Mouse (Mus musculus): ENCODE data around the gene Gfm2. TPM values are rescaled to one million over a fixed set of nuclear protein-coding genes. Genes with fewer than 3 reads are reported as not detected.

Gfm2 gene
- polyA plus RNA-seq, 1 experiment from 2014 or later, result 32.7 TPM

DNA sequence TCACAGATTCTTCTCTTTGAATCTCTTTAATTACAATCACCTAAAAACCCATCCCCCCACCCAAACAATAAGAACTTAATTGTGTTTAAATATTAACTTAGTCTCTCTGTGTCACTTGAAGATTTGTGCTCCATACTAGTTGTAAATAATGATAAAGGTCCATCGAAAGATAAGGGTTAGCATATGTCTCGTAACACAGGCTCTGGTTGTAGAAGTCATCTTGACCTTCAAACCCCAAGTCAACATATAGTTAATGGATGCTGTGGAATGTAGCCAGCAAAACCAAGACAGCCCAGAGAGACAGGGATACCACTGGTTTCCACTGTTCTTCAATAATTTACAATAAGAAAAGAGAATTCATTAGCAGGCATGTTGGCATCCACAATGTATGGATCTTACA lies 46.4 kb downstream of the Gfm2 start:
- Histone ChIP-seq H3K4me3 (replicated peaks; ENCODE audit: low read length) (no peak overlapping the region), H3K27me3 (ENCODE audit: control insufficient read depth, insufficient read depth, low read length) (no peaks in the 10 kb centered on the region), H3K9ac (ENCODE audit: low read length) (no peak overlapping the region), H3K4me2 (ENCODE audit: low read depth, low read length) (no peak overlapping the region), H3K9me3 (replicated peaks; ENCODE audit: control insufficient read depth, low read length) (no peaks in the 10 kb centered on the region), H3K4me1 (ENCODE audit: control insufficient read depth, insufficient read depth, low read length) (no peaks in the 10 kb centered on the region), H3K36me3 (ENCODE audit: control insufficient read depth, insufficient read depth, low read length) (no peaks in the 10 kb centered on the region), H3K27ac (ENCODE audit: low read length) (no peak overlapping the region)
- WGBS, result 63% methylated on average over 2 of the region's 2 CpGs
- no peak for ATAC-seq (ENCODE audit: insufficient read depth, low FRiP score)

DNA sequence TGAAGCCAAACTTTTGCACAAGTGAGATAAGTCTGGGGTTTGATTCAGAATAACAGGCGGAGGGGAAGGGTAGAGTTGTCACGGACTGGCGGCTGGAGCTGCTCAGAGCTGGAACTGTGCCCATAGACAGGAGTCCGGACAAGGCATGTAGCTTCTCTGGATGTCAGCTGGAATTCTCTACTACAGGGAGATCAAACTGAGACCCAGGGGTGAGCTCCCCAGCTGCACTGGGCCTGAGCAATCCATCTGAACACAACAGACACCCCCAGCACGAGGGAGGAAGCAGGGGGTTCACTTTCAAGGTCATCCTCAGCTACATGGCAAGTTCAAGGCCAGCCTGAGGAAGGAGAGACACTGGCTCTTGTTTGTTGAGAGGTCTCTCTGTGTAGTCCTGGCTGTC lies 46.9 kb downstream of the Gfm2 start:
- no peaks in the 10 kb centered on the region for H3K4me1 ChIP-seq (ENCODE audit: control insufficient read depth, insufficient read depth, low read length)
- no peak for ATAC-seq (ENCODE audit: insufficient read depth, low FRiP score)
- H3K9ac ChIP-seq (ENCODE audit: low read length), result no peak overlapping the region
- H3K27me3 ChIP-seq (ENCODE audit: control insufficient read depth, insufficient read depth, low read length), result no peaks in the 10 kb centered on the region
- no peaks in the 10 kb centered on the region for H3K36me3 ChIP-seq (ENCODE audit: control insufficient read depth, insufficient read depth, low read length)
- H3K9me3 ChIP-seq (replicated peaks; ENCODE audit: control insufficient read depth, low read length), result no peaks in the 10 kb centered on the region
- 32% methylated on average over 5 of the region's 5 CpGs for WGBS
- H3K4me2 ChIP-seq (ENCODE audit: low read depth, low read length), result no peak overlapping the region
- H3K27ac ChIP-seq (ENCODE audit: low read length), result no peak overlapping the region
- H3K4me3 ChIP-seq (replicated peaks; ENCODE audit: low read length), result no peak overlapping the region

DNA sequence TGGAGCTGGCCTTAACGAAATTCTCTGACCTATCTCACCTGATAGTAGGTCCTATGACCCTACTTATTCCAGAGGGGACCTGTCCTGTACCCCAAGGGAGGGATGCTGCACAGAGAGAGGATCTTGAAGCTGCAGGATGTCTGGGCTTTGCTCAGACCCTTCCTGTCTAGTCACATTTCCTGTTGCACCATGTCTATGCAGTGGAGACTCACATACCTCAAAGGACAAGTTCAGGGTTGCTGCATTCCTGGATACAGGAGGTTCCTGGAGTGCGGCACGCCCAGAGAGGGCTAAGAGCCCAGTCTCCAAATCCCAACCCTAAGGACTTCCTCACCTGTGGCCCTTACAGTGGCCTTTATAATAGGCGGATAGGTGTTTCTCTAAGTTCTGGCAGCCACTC lies 48.6 kb downstream of the Gfm2 start:
- Histone ChIP-seq H3K27ac (ENCODE audit: low read length) (no peak overlapping the region), H3K4me2 (ENCODE audit: low read depth, low read length) (no peak overlapping the region), H3K36me3 (ENCODE audit: control insufficient read depth, insufficient read depth, low read length) (no peaks in the 10 kb centered on the region), H3K9me3 (replicated peaks; ENCODE audit: control insufficient read depth, low read length) (no peaks in the 10 kb centered on the region), H3K9ac (ENCODE audit: low read length) (no peak overlapping the region), H3K27me3 (ENCODE audit: control insufficient read depth, insufficient read depth, low read length) (no peaks in the 10 kb centered on the region), H3K4me1 (ENCODE audit: control insufficient read depth, insufficient read depth, low read length) (no peaks in the 10 kb centered on the region), H3K4me3 (replicated peaks; ENCODE audit: low read length) (no peak overlapping the region)
- WGBS, result 86% methylated on average over 4 of the region's 4 CpGs
- no peak for ATAC-seq (ENCODE audit: insufficient read depth, low FRiP score)

DNA sequence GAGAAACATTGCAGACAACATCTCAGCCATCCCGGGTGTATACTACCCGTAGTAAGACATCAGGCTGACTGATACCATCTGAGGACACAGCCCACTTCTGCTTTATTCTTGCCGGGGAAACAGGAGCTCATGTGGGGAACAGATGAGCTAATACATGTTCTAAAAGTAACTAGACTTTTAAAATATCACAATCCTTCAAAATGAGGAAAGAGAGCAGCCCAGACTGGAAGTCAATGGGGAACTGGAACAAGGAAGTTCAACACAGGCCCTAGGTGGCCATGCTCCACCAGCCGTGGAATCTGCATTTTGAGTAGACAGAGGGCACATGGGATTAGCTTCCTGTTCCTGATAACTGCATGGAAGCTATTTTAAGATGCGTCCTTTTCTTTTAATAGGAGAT lies 50.0 kb downstream of the Gfm2 start:
- Histone ChIP-seq H3K9ac (ENCODE audit: low read length) (no peak overlapping the region), H3K27ac (ENCODE audit: low read length) (no peak overlapping the region), H3K9me3 (replicated peaks; ENCODE audit: control insufficient read depth, low read length) (no peaks in the 10 kb centered on the region), H3K4me1 (ENCODE audit: control insufficient read depth, insufficient read depth, low read length) (no peaks in the 10 kb centered on the region), H3K36me3 (ENCODE audit: control insufficient read depth, insufficient read depth, low read length) (no peaks in the 10 kb centered on the region), H3K4me2 (ENCODE audit: low read depth, low read length) (no peak overlapping the region), H3K27me3 (ENCODE audit: control insufficient read depth, insufficient read depth, low read length) (no peaks in the 10 kb centered on the region), H3K4me3 (replicated peaks; ENCODE audit: low read length) (no peak overlapping the region)
- no peak for ATAC-seq (ENCODE audit: insufficient read depth, low FRiP score)
- WGBS, result 80% methylated on average over 5 of the region's 5 CpGs

DNA sequence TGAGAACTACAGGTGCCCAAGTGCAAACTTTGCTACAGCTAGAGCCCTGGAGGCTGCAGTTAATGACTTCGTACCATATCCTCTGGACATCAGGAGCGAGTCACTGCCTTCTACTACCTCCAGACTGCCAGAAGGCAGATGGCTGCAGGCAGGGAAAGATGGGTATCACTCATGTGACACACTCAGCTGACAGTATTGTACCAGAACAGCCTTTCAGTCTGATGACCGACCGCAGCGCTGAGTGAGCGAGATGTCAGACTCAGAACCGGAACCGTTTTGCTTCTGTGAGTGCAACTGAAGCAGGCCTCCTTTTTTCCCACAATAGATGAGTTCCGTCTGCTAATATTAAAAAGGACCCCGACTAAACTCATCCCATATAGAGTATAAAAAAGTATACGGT lies 54.9 kb downstream of the Gfm2 start:
- ATAC-seq (ENCODE audit: insufficient read depth, low FRiP score), result no peak
- Histone ChIP-seq H3K27me3 (ENCODE audit: control insufficient read depth, insufficient read depth, low read length) (no peaks in the 10 kb centered on the region), H3K4me3 (replicated peaks; ENCODE audit: low read length) (no peak overlapping the region), H3K9ac (ENCODE audit: low read length) (no peak overlapping the region), H3K9me3 (replicated peaks; ENCODE audit: control insufficient read depth, low read length) (no peaks in the 10 kb centered on the region), H3K36me3 (ENCODE audit: control insufficient read depth, insufficient read depth, low read length) (no peaks in the 10 kb centered on the region), H3K27ac (ENCODE audit: low read length) (no peak overlapping the region), H3K4me2 (ENCODE audit: low read depth, low read length) (no peak overlapping the region), H3K4me1 (ENCODE audit: control insufficient read depth, insufficient read depth, low read length) (peaks cover 7% of the 10 kb centered on the region; the same call in 1 of the 2 replicates)
- WGBS, result 91% methylated on average over 11 of the region's 11 CpGs

DNA sequence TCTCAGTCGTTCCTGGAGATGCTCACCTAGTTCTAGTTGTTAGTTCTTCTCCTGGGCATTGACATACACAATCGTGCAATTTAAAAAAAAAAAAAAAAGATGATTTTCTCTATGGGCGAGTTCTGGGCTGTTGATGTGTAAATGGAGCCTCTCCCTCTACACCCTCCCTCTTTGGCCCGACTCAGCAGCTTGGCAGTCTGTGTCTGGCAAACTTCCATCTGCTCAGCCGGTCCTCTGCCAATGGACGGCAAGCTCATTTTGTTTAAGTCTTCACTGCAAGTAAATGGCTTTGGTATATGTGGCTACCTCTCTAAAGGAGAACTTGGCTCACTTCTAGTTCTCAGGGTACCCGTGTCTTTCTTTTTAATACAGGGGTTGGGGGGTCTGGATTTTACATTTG lies 55.7 kb downstream of the Gfm2 start:
- Histone ChIP-seq H3K4me3 (replicated peaks; ENCODE audit: low read length) (no peak overlapping the region), H3K9me3 (replicated peaks; ENCODE audit: control insufficient read depth, low read length) (no peaks in the 10 kb centered on the region), H3K36me3 (ENCODE audit: control insufficient read depth, insufficient read depth, low read length) (no peaks in the 10 kb centered on the region), H3K9ac (ENCODE audit: low read length) (no peak overlapping the region), H3K4me2 (ENCODE audit: low read depth, low read length) (no peak overlapping the region), H3K27me3 (ENCODE audit: control insufficient read depth, insufficient read depth, low read length) (no peaks in the 10 kb centered on the region), H3K4me1 (ENCODE audit: control insufficient read depth, insufficient read depth, low read length) (peaks cover 9% of the 10 kb centered on the region; the same call in 1 of the 2 replicates), H3K27ac (ENCODE audit: low read length) (no peak overlapping the region)
- ATAC-seq (ENCODE audit: insufficient read depth, low FRiP score), result no peak
- 42% methylated on average over 7 of the region's 7 CpGs for WGBS

DNA sequence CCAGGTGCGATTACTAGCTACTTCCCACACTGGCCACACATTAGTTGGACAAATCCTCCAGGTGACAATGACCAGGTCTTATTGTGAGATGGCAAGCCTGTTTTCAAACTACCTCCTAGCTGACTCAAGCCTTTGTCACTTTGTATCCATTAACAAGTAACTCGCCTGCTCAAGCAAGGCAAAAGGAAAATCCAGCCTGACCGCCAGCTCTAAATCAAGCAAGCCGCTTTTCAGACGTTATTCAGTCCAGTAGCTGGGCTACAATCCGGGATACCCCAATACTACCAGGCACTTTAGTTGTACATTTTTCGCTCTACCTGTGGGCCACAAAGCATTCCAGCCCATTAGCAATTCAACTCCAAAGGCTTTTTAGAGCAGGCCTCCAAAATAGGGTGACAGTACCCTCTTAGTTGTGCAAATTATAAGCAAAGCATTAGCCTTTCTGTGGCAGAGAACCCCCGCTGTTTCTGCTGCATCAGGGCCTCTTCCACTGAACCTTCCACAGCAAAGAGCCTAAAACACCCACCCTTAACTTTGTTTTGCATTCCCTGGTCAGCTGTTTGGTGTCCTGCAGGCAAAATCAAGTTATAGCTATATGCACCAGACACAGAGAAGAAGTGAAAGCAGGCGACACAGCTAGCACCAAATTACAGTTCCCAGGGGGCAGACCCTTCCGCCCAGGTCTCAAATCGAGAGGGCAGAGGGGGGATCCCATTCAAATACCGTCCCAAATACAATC lies 58.6 kb downstream of the Gfm2 start:
- no peaks in the 10 kb centered on the region for H3K27me3 ChIP-seq (ENCODE audit: control insufficient read depth, insufficient read depth, low read length)
- 75% methylated on average over 12 of the region's 12 CpGs for WGBS
- H3K4me3 ChIP-seq (replicated peaks; ENCODE audit: low read length), result no peak overlapping the region
- no peak overlapping the region for H3K9ac ChIP-seq (ENCODE audit: low read length)
- H3K36me3 ChIP-seq (ENCODE audit: control insufficient read depth, insufficient read depth, low read length), result no peaks in the 10 kb centered on the region
- peaks cover 9% of the 10 kb centered on the region; the same call in 1 of the 2 replicates for H3K4me1 ChIP-seq (ENCODE audit: control insufficient read depth, insufficient read depth, low read length)
- no peak overlapping the region; the same call in 1 of the 2 replicates for H3K4me2 ChIP-seq (ENCODE audit: low read depth, low read length)
- no peaks in the 10 kb centered on the region for H3K9me3 ChIP-seq (replicated peaks; ENCODE audit: control insufficient read depth, low read length)
- no peak for ATAC-seq (ENCODE audit: insufficient read depth, low FRiP score)
- no peak overlapping the region for H3K27ac ChIP-seq (ENCODE audit: low read length)

DNA sequence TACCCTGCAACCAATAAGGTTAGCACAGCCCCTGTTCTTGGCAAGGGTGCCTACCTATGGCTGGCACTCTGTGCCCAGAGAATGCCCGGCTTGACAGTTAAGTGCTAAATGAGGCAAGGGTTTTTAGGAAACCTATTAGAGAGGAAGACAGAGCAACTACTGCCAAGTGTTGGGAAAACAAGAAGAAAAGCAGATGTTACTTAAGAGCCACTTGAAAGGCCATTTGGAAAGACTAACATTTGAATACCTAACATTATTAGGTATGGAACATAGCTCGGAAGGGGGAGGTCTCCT lies 59.1 kb downstream of the Gfm2 start:
- H3K4me1 ChIP-seq (ENCODE audit: control insufficient read depth, insufficient read depth, low read length), result peaks cover 9% of the 10 kb centered on the region; the same call in 1 of the 2 replicates
- H3K4me2 ChIP-seq (ENCODE audit: low read depth, low read length), result no peak overlapping the region; the same call in 1 of the 2 replicates
- H3K27ac ChIP-seq (ENCODE audit: low read length), result no peak overlapping the region
- H3K27me3 ChIP-seq (ENCODE audit: control insufficient read depth, insufficient read depth, low read length), result no peaks in the 10 kb centered on the region
- WGBS, result 86% methylated on average over 2 of the region's 2 CpGs
- ATAC-seq (ENCODE audit: insufficient read depth, low FRiP score), result no peak
- H3K4me3 ChIP-seq (replicated peaks; ENCODE audit: low read length), result no peak overlapping the region
- no peaks in the 10 kb centered on the region for H3K9me3 ChIP-seq (replicated peaks; ENCODE audit: control insufficient read depth, low read length)
- no peak overlapping the region for H3K9ac ChIP-seq (ENCODE audit: low read length)
- H3K36me3 ChIP-seq (ENCODE audit: control insufficient read depth, insufficient read depth, low read length), result no peaks in the 10 kb centered on the region

DNA sequence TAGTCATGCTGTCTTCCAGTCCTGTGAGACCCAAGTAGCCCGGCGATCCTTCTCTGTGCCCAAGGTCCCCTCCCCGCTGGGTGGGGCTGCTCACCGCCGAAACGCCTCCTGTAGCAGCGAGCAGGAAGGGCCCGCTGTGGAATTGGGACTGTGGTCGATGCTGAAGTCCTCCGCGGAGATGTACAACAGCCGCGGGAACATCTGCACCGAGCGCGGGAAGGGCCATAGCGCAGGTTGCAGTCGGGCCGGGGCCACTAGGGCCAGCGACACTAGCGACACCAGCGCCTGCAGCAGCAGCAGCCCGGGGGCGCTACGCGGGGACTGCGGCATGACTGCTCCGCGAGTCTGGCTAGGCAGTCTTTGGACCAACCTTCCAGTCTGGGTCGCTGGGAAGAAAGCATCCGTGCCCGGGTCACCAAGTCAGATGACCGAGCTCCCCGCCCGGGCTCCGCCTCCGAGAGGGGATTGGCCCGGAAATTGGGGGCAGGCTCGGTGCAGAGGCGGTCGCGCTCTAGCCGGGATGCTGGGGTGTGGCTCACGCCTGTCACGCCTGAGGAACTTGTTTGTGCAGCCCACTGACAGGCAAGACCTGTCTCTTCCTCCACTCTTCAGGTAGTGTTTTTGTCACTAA lies 60.3 kb downstream of the Gfm2 start, which contains the start of gene Hexb:
Hexb (minus strand) TSS at position 426 of the 631 bp plus-strand sequence.
- Histone ChIP-seq H3K4me3 (replicated peaks; ENCODE audit: low read length) (peak within 1 kb of the TSS; percentile 80), H3K27me3 (ENCODE audit: control insufficient read depth, insufficient read depth, low read length) (no peaks in the 10 kb centered on the region), H3K36me3 (ENCODE audit: control insufficient read depth, insufficient read depth, low read length) (no peaks in the 10 kb centered on the region), H3K4me1 (ENCODE audit: control insufficient read depth, insufficient read depth, low read length) (peaks cover 9% of the 10 kb centered on the region; the same call in 1 of the 2 replicates), H3K4me2 (ENCODE audit: low read depth, low read length) (peak within 1 kb of the TSS; percentile 96), H3K27ac (ENCODE audit: low read length) (peak within 1 kb of the TSS; percentile 86), H3K9me3 (replicated peaks; ENCODE audit: control insufficient read depth, low read length) (no peaks in the 10 kb centered on the region), H3K9ac (ENCODE audit: low read length) (peak within 1 kb of the TSS; percentile 80)
- under 1% methylated on average over 45 of the region's 45 CpGs for WGBS
- peak; percentile 94 for ATAC-seq (ENCODE audit: insufficient read depth, low FRiP score)
